Comparison of ENCODE assay signal across 10 mouse cellular contexts in the genomic region with DNA sequence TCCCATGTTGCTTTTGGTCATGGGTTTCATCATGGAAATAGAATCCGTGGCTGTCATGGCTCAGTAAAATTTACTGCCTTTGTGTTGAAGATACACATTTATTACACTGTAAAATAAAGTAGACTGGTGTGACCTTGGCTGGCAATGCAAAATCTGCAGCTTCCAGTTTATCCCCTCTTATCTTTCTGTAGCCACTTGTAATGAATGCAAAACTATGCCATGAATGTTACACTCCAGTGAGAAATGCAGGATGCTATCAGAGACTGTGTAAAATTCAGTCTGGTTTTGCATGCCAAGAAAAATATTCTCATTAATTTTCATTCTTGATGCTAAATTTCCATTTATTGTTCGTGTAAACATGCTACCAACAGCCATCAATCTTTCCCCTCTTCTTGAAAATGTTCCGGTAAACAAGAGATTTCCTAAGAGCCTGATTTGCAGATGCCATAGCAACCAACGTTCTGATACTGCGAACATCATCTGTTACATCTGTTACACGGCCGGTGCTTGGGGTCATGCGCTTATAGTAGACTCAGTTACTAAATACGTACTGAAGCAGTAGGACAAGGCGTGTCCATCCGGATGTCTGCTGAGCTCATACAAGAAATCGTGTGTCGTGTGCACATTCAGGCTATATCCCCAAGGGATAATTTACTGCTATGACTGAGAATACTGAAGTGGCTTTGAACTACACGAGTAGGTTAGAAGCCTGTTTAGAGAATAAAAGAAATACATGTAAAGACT.
DNase-seq lines count a peak whose midpoint lies in the region; ATAC-seq and TF ChIP-seq lines count a peak whose summit lies in the region.
"Had no signal": no experiment of that assay in that cellular context is flagged by ENCODE, and none has a peak within 500 bp of the region (broad histone marks: within the 10 kb centered on the region; RNA-seq: fewer than 3 reads in every experiment).

No protein-coding gene starts in this region.

- peak; percentile 12 for DNase-seq in embryo, embryonic 11 days
- DNase-seq in embryo, embryonic 9.5 days (ENCODE audit: extremely low spot score), result no peak
- peak; percentile 25 for DNase-seq in lung, embryonic 14.5 days
- DNase-seq in lung, adult 2 months, result no peak
- peak; percentile 15 for DNase-seq in layer of hippocampus, adult 9-10 months (ENCODE audit: low spot score)
- DNase-seq in cerebellum, postnatal 14 days, result no peak
- DNase-seq in thymus, adult 18-20 months, result no peak
- DNase-seq: cerebellum, postnatal 10 days had no signal

- no peak overlapping the region for H3K9ac ChIP-seq in lung, embryonic 14.5 days
- H3K9ac ChIP-seq in heart, embryonic 16.5 days (ENCODE audit: low read length), result no peak overlapping the region
- H3K9ac ChIP-seq: limb, embryonic 12.5 days had no signal

- no peaks in the 10 kb centered on the region for H3K9me3 ChIP-seq in lung, embryonic 14.5 days (ENCODE audit: low read depth, low read length)
- no peaks in the 10 kb centered on the region for H3K9me3 ChIP-seq in heart, embryonic 16.5 days (replicated peaks; ENCODE audit: control insufficient read depth, low read length)
- H3K9me3 ChIP-seq: limb, embryonic 12.5 days had no signal

- no peak overlapping the region for H3K4me2 ChIP-seq in lung, embryonic 14.5 days
- H3K4me2 ChIP-seq in heart, embryonic 16.5 days (ENCODE audit: low read depth, low read length), result peak overlapping the region; percentile 41
- H3K4me2 ChIP-seq: limb, embryonic 12.5 days had no signal

- H3K4me3 ChIP-seq in lung, embryonic 14.5 days (ENCODE audit: low read depth, low read length), result no peak overlapping the region
- no peak overlapping the region for H3K4me3 ChIP-seq in lung, adult 2 months (replicated peaks; ENCODE audit: extremely low read depth, low read depth, low read length)
- peak overlapping the region; percentile 16; the same call in 1 of the 2 replicates for H3K4me3 ChIP-seq in heart, embryonic 16.5 days (ENCODE audit: low read length)
- H3K4me3 ChIP-seq: limb, embryonic 12.5 days had no signal

- no peaks in the 10 kb centered on the region for H3K27me3 ChIP-seq in lung, embryonic 14.5 days (ENCODE audit: insufficient read depth, low read length)
- H3K27me3 ChIP-seq in heart, embryonic 16.5 days (ENCODE audit: control insufficient read depth, insufficient read depth, low read length), result no peaks in the 10 kb centered on the region
- H3K27me3 ChIP-seq: limb, embryonic 12.5 days had no signal

- WGBS in lung, embryonic 14.5 days, result 58% methylated on average over 14 of the region's 14 CpGs
- 48% methylated on average over 14 of the region's 14 CpGs for WGBS in lung, adult 2 months
- WGBS in heart, embryonic 16.5 days, result 31% methylated on average over 14 of the region's 14 CpGs

- TF ChIP-seq POLR2A in lung, adult 2 months (IDR thresholded peaks at IDR 0.05; ENCODE audit: borderline replicate concordance, extremely low read depth, low read depth, low read length), result no peak

- no peaks in the 10 kb centered on the region for H3K4me1 ChIP-seq in lung, embryonic 14.5 days (ENCODE audit: insufficient read depth)
- peaks cover 2% of the 10 kb centered on the region for H3K4me1 ChIP-seq in lung, adult 2 months (ENCODE audit: control insufficient read depth, insufficient read depth, low read length)
- H3K4me1 ChIP-seq in heart, embryonic 16.5 days (ENCODE audit: control insufficient read depth, insufficient read depth, low read length), result peaks cover 8% of the 10 kb centered on the region

- no peak for ATAC-seq in lung, embryonic 14.5 days (ENCODE audit: insufficient read depth)
- ATAC-seq in heart, embryonic 16.5 days (replicated peaks; ENCODE audit: extremely low read depth, insufficient read depth, low FRiP score), result peak; percentile 90

- TF ChIP-seq CTCF in lung, embryonic 14.5 days (IDR thresholded peaks at IDR 0.05; ENCODE audit: low read depth), result no peak
- no peak for TF ChIP-seq CTCF in lung, adult 2 months (IDR thresholded peaks at IDR 0.05; ENCODE audit: insufficient read depth, low read length)

- H3K36me3 ChIP-seq in lung, embryonic 14.5 days (ENCODE audit: insufficient read depth), result no peaks in the 10 kb centered on the region
- H3K36me3 ChIP-seq in heart, embryonic 16.5 days (ENCODE audit: control insufficient read depth, insufficient read depth), result no peaks in the 10 kb centered on the region
- H3K36me3 ChIP-seq: limb, embryonic 12.5 days had no signal

- no peak overlapping the region for H3K27ac ChIP-seq in lung, embryonic 14.5 days (ENCODE audit: low read depth)
- peak overlapping the region; percentile 84 for H3K27ac ChIP-seq in heart, embryonic 16.5 days (ENCODE audit: low read length)
- H3K27ac ChIP-seq: limb, embryonic 12.5 days had no signal

Comparison
In these comparisons a context has a peak if more than half of its experiments do, and no peak if none do; other contexts are left out.
1. DNase-seq: peak in embryo, embryonic 11 days (single experiment), lung, embryonic 14.5 days (single experiment) and layer of hippocampus, adult 9-10 months (single experiment); none in embryo, embryonic 9.5 days (single experiment), lung, adult 2 months (single experiment), cerebellum, postnatal 14 days (0 of 2) and thymus, adult 18-20 months (0 of 2).